Mouse (Mus musculus) limb, embryonic 10.5 days (tissue): ENCODE measurements around the gene Klrb1f. TPM values are rescaled to one million over a fixed set of nuclear protein-coding genes. Genes with fewer than 3 reads are reported as not detected.

ENCODE experiments used
- DNase-seq: peaks from one replicate; pipeline ENCODE4 v3.0.0-alpha.2; 2017; ENCODE audit warnings: low spot score
- H3K27ac ChIP-seq: fragments of 300-500 bp; sonication (generic); 2 replicates; pipeline ENCODE4 v1.5.1; 2016; ENCODE audit warnings: mild to moderate bottlenecking
- H3K27me3 ChIP-seq: fragments of 300-500 bp; sonication (generic); 2 replicates; pipeline ENCODE4 v1.6.1; 2016; ENCODE audit warnings: low read depth, mild to moderate bottlenecking; ENCODE audit not compliant: poor library complexity, severe bottlenecking
- H3K36me3 ChIP-seq: fragments of 300-500 bp; sonication (generic); 2 replicates; pipeline ENCODE4 v1.6.1; 2016; ENCODE audit warnings: mild to moderate bottlenecking, moderate library complexity
- H3K4me1 ChIP-seq: fragments of 300-500 bp; sonication (generic); 2 replicates; pipeline ENCODE4 v1.6.1; 2016
- H3K4me3 ChIP-seq: fragments of 300-500 bp; sonication (generic); 2 replicates; pipeline ENCODE4 v1.5.1; 2016; ENCODE audit warnings: mild to moderate bottlenecking, moderate library complexity
- H3K9me3 ChIP-seq: fragments of 300-500 bp; sonication (generic); replicated peaks from 2 replicates; pipeline ENCODE4 v1.6.1; 2016; ENCODE audit warnings: mild to moderate bottlenecking
- WGBS: fragments of 180-500 bp; shearing (Covaris S2); methylation state at CpG from one replicate; pipeline ENCODE4 v1.1.7; 2016; 5-methylcytosine and 5-hydroxymethylcytosine counted together
- polyA plus RNA-seq: library from polyadenylated mRNA; unstranded; fragments of >200 nt; fragmentation: Nextera tagmentation; extraction: Ambion mirVana; gene quantifications from 2 replicates; pipeline ENCODE4 v1.2.1, GENCODE M21; 2016

Klrb1f gene
- polyA plus RNA-seq, 1 experiment from 2014 or later: 0.35 TPM

DNA sequence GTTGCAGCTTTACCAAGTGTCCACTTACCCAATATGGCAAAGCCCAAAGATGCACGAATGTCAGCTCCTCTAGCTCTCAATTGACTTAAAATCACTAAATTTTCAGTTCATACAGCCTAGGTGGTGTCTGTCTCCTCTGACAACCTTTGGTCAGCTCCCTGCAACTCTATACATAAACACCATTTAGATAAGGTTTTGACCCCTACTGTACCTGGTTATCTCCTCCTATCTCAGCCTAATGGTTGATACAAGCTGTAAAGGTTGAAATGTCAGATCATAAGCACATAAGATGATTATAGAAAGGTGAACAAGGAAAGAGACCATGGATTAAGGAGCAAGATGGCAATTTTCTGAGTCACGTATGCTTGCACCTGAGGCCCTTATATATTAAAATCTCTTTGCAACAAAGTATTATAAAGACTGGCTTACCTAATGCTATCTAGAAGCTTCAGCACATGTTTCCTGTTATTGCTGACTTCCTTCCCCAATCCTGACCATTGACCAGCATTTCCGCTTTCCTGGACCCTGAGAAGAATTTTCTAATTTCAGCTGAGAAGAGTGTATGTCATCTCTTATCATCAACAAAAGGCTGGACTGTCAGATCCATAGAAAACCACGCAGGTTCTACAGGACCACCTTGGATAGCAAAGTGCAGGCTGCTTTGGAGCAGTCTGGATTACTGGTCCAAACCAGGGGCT is 57.3 kb downstream of the Klrb1f start:
- Histone ChIP-seq H3K4me1 (no peaks in the 10 kb centered on the region), H3K36me3 (no peaks in the 10 kb centered on the region), H3K9me3 (no peaks in the 10 kb centered on the region), H3K4me3 (no peak overlapping the region), H3K27ac (no peak overlapping the region), H3K27me3 (no peaks in the 10 kb centered on the region)
- WGBS: 89% methylated on average over 4 of the region's 4 CpGs
- DNase-seq: no peak

Other genes starting within 250 kb of the Klrb1f start
- not detected in 2 replicates for gene Gm44511, start 219.6 kb upstream of the Klrb1f start, polyA plus RNA-seq
- not detected in 2 replicates for gene Klrb1b, start 219.6 kb upstream of the Klrb1f start, polyA plus RNA-seq
- not detected in 2 replicates for gene Clec2i, start 158.3 kb upstream of the Klrb1f start, polyA plus RNA-seq
- gene BC035044, start 154.8 kb upstream of the Klrb1f start, polyA plus RNA-seq: 0.59 and 0.62 TPM in 2 replicates
- not detected in 2 replicates for gene Clec2g, start 111.5 kb upstream of the Klrb1f start, polyA plus RNA-seq
- gene Clec2e, start 55.0 kb downstream of the Klrb1f start, polyA plus RNA-seq: not detected in 2 replicates
- gene Clec2d, start 134.7 kb downstream of the Klrb1f start, polyA plus RNA-seq: not detected in 2 replicates
- 0.16 TPM in 1 of 2 replicates, not detected in the other for gene Cd69, start 229.5 kb downstream of the Klrb1f start, polyA plus RNA-seq